Mouse (Mus musculus): ENCODE data around the gene Prdx1. TPM values are rescaled to one million over a fixed set of nuclear protein-coding genes. Genes with fewer than 3 reads are reported as not detected.

The Prdx1 gene
- polyA plus RNA-seq, 1 experiment = 8.1 TPM

- TF ChIP-seq GATA1 (IDR thresholded peaks at IDR 0.05; ENCODE audit: low read length) = no peak
These were observed 23.5 kb downstream of the Prdx1 start for GRCm38 (mm10) chr4:116708791-116709390.

GRCm38 (mm10) chr4:116710154-116710553 is 24.8 kb downstream of the Prdx1 start:
- TF ChIP-seq GATA1 (IDR thresholded peaks at IDR 0.05; ENCODE audit: low read length) = no peak

GRCm38 (mm10) chr4:116712536-116712935 is 27.2 kb downstream of the Prdx1 start:
- TF ChIP-seq GATA1 (IDR thresholded peaks at IDR 0.05; ENCODE audit: low read length) = no peak

- no peak for TF ChIP-seq GATA1 (IDR thresholded peaks at IDR 0.05; ENCODE audit: low read length)
These were observed 34.1 kb downstream of the Prdx1 start for GRCm38 (mm10) chr4:116719396-116719795.

GRCm38 (mm10) chr4:116720343-116721097 is 35.2 kb downstream of the Prdx1 start, which contains the start of gene Tesk2:
Gene Tesk2 (plus strand): TSS chr4:116720948.
- no peak for TF ChIP-seq GATA1 (IDR thresholded peaks at IDR 0.05; ENCODE audit: low read length)

- no peak for TF ChIP-seq GATA1 (IDR thresholded peaks at IDR 0.05; ENCODE audit: low read length)
These were observed 35.8 kb downstream of the Prdx1 start for GRCm38 (mm10) chr4:116721098-116721628.

- TF ChIP-seq GATA1 (IDR thresholded peaks at IDR 0.05; ENCODE audit: low read length) = no peak
These were observed 36.9 kb downstream of the Prdx1 start for GRCm38 (mm10) chr4:116722230-116722629.

- no peak for TF ChIP-seq GATA1 (IDR thresholded peaks at IDR 0.05; ENCODE audit: low read length)
These were observed 40.1 kb downstream of the Prdx1 start for GRCm38 (mm10) chr4:116725444-116725843.

- TF ChIP-seq GATA1 (IDR thresholded peaks at IDR 0.05; ENCODE audit: low read length) = no peak
These were observed 42.1 kb downstream of the Prdx1 start for GRCm38 (mm10) chr4:116727401-116727800.

GRCm38 (mm10) chr4:116729532-116729931 is 44.2 kb downstream of the Prdx1 start:
- TF ChIP-seq GATA1 (IDR thresholded peaks at IDR 0.05; ENCODE audit: low read length) = no peak

- no peak for TF ChIP-seq GATA1 (IDR thresholded peaks at IDR 0.05; ENCODE audit: low read length)
These were observed 45.7 kb downstream of the Prdx1 start for GRCm38 (mm10) chr4:116731077-116731476.

GRCm38 (mm10) chr4:116732355-116732754 is 47.0 kb downstream of the Prdx1 start:
- no peak for TF ChIP-seq GATA1 (IDR thresholded peaks at IDR 0.05; ENCODE audit: low read length)

GRCm38 (mm10) chr4:116734996-116735395 is 49.7 kb downstream of the Prdx1 start:
- TF ChIP-seq GATA1 (IDR thresholded peaks at IDR 0.05; ENCODE audit: low read length) = no peak

- TF ChIP-seq GATA1 (IDR thresholded peaks at IDR 0.05; ENCODE audit: low read length) = no peak
These were observed 53.8 kb downstream of the Prdx1 start for GRCm38 (mm10) chr4:116738972-116739751.

- no peak for TF ChIP-seq GATA1 (IDR thresholded peaks at IDR 0.05; ENCODE audit: low read length)
These were observed 64.4 kb downstream of the Prdx1 start for GRCm38 (mm10) chr4:116749750-116750149.

Other genes with a start within 250 kb of the Prdx1 start
- gene Mast2, start 221.4 kb upstream of the Prdx1 start, polyA plus RNA-seq (2012) = 45.7 and 72.6 TPM in 2 replicates
- 1.3 and 2.1 TPM in 2 replicates for gene Ipp, start 178.0 kb upstream of the Prdx1 start, polyA plus RNA-seq (2012)
- gene Tmem69, start 129.6 kb upstream of the Prdx1 start, polyA plus RNA-seq (2012) = 3.3 and 4.2 TPM in 2 replicates
- gene Gpbp1l1, start 127.9 kb upstream of the Prdx1 start, polyA plus RNA-seq (2012) = 9.6 and 13.4 TPM in 2 replicates
- gene Ccdc17, start 88.9 kb upstream of the Prdx1 start, polyA plus RNA-seq (2012) = 0.43 and 0.97 TPM in 2 replicates
- gene Nasp, start 57.6 kb upstream of the Prdx1 start, polyA plus RNA-seq (2012) = 5.1 and 27.5 TPM in 2 replicates
- 151 and 175 TPM in 2 replicates for gene Akr1a1, start 33.9 kb upstream of the Prdx1 start, polyA plus RNA-seq (2012)
- gene Mmachc, start 22.9 kb downstream of the Prdx1 start, polyA plus RNA-seq (2012) = 1.1 and 1.5 TPM in 2 replicates
- 2.8 and 2.9 TPM in 2 replicates for gene Ccdc163, start 23.0 kb downstream of the Prdx1 start, polyA plus RNA-seq (2012)
- 1.2 and 1.3 TPM in 2 replicates for gene Tesk2, start 35.4 kb downstream of the Prdx1 start, polyA plus RNA-seq (2012)
- 1.5 and 5.1 TPM in 2 replicates for gene Toe1, start 122.1 kb downstream of the Prdx1 start, polyA plus RNA-seq (2012)
- gene Mutyh, start 122.2 kb downstream of the Prdx1 start, polyA plus RNA-seq (2012) = 7.2 and 8.5 TPM in 2 replicates
- 0.16 and 0.26 TPM in 2 replicates for gene Hpdl, start 136.2 kb downstream of the Prdx1 start, polyA plus RNA-seq (2012)
- not detected in 2 replicates for gene Zswim5, start 191.8 kb downstream of the Prdx1 start, polyA plus RNA-seq (2012)

All from G1E-ER4 (cell line).